Mouse (Mus musculus): ENCODE measurements at regions not wholly inside any gene's neighbourhood (a gene's known extent, or its start where the extent isn't known, plus 50 kb on each side); places are given as distances from the start of the nearest gene placed in this dataset.

- intact Hi-C loops (cut with DNase I), result no loop called here
- no peak for DNase-seq
Measured at GRCm38 (mm10) chr13:83979535-83979934, 242.6 kb upstream of the Tmem161b start.

DNA sequence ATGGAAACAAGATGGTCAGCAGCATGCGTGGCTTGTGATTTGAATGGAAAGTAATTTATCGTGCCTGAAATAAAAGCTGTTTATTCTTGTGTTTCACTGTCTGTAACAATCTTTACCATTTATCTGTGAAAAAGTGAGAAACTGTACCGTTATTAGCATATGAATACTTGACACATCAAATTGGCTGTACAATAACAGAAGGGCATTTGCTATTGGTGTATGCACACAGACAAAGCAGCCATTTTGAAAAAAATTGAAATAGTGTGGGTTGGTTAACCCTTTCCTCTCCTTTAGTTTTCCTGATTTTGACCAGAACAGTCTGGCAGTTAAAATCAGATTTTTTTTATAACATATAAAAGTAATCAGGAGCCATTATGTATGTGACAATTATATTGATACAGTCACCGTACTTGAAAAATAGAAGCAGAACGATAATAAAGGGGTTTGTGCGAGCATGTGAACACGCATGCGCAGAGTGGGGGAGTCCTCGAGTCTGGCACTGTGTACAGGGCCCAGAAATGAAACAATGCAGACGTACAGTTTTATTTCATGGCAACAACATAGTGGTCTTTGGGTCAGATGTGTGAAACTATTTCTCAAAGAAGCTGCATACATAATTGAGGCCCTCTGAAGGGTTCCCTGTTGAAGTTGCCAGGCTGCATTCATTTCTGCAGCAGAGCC, 237.3 kb upstream of the Tmem161b start:
- no peak for DNase-seq
- intact Hi-C loops (cut with DNase I), result no loop called here

GRCm38 (mm10) chr13:83987746-83988423, 234.2 kb upstream of the Tmem161b start:
- intact Hi-C loops (cut with DNase I), result no loop called here
- no peak for DNase-seq

DNA sequence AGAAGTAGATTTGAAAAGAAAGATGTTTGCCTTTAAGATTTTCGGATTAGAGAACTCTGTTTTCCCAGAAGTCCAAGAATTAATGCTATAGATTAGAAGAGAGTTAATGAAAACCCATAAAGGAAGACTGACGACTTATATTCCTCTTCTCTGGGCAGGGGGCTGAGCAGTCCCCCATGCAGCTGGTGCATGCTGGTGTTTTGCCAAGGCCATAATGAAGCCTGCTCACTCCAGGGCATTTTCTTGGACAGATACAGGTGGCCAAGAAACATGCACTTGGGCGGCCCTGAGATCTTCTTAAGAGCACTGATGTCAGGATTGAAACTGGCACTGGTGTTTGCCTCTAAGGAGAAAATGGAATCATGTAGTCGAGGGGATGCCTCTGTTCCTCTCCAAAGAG, 233.6 kb upstream of the Tmem161b start:
- no peak for DNase-seq
- intact Hi-C loops (cut with DNase I), result no loop called here

GRCm38 (mm10) chr13:83997599-83998369, 224.3 kb upstream of the Tmem161b start:
- intact Hi-C loops (cut with DNase I), result no loop called here
- no peak for DNase-seq

DNA sequence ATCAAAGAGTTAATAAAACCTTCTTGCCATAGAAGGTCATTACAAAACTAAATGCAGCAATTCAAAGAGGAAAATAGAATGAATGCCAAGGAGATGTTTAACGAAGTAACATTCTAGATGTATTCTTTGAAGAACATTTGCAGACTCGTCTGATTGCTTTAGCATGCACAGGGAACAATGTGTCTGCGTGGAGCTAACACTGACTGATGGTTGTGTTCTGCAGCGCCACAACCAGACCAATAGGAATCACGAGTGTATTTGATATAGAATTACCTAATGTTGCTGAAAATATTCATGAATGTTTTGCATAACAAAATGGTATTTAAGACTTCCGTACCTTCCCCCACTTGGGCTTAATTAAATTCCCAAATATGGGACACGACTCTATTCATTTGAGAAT, 200.3 kb upstream of the Tmem161b start:
- intact Hi-C loops (cut with DNase I), result no loop called here
- no peak for DNase-seq

DNA sequence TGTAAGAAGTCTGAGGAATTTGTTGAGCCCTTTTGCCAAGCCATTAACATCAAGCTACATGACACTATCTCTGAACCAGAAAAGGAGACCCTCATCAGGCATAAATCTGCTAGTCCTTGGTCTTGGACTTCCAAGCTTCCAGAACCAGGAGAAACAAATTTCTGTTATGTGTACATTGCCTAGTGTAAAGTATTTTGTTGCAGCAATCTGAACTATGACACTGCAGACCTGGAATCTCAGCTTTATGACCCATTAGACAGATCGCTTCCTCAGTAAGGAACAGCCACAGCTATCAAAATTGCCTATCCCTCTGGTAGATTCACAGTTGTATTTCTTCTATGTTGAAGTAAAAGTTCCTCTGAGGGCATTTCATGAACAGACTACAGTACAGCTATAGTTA, 199.1 kb upstream of the Tmem161b start:
- intact Hi-C loops (cut with DNase I), result no loop called here
- no peak for DNase-seq

DNA sequence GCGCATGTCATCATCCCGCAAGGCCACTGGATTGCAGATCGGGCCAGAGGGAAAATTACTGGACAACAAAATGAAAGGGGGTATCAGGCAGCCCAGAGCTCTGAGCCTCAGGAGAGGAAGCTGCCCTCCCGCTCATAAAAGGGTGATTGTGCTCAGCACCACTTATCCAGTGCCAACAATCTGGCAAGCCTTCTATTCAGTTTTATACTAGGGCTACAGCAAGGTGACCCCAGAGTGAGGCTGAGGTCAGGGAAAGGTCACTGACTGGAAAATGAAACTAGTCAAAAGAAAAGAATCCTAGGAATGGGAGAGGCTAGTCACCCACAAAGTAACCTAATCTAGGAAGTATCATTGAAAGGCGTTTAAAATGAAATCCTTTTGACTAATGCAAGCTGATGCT, 198.5 kb upstream of the Tmem161b start:
- no peak for DNase-seq
- intact Hi-C loops (cut with DNase I), result no loop called here

- intact Hi-C loops (cut with DNase I), result no loop called here
- DNase-seq, result no peak
Measured at GRCm38 (mm10) chr13:84025348-84025747, 196.7 kb upstream of the Tmem161b start.

DNA sequence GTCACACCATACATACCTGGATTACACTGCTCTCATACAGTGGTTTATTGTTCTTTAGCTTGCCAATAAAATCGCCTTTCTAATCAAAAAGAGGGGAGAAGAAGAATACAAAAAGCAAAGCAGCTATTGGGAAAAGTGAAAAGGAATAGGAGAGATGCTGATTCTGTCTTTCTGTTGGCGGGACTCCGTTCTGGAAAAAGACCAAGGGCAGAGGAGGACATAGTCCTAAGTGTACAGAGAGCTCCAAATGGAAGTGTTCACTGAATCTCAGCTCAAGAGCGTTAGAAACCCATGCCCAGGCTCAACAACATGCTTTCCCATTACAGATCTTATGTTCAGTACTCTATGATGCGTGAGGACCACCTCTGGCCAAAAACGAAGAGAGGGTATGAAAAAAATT, 174.4 kb upstream of the Tmem161b start:
- intact Hi-C loops (cut with DNase I), result no loop called here
- DNase-seq, result no peak

DNA sequence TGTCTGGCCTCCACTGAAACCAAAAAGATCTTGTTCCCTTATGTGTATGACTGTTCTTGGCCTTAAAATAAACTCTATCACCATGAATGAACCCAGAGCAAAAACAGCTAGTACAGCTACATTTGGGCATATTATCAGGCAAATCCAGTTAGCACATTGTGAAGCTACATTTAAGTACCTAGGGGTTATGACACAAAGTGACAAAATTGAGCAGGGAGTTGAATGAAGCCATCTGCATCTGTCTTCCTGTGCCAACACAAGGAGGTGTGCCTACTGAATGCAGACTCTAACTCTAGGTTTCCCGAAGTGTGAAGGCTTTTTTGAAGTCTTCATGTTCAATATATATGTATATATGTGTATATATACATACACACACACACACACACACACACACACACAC, 169.9 kb upstream of the Tmem161b start:
- DNase-seq, result no peak
- intact Hi-C loops (cut with DNase I), result no loop called here

- no peak for DNase-seq
- intact Hi-C loops (cut with DNase I), result no loop called here
Measured at GRCm38 (mm10) chr13:84054956-84055355, 167.1 kb upstream of the Tmem161b start.

DNA sequence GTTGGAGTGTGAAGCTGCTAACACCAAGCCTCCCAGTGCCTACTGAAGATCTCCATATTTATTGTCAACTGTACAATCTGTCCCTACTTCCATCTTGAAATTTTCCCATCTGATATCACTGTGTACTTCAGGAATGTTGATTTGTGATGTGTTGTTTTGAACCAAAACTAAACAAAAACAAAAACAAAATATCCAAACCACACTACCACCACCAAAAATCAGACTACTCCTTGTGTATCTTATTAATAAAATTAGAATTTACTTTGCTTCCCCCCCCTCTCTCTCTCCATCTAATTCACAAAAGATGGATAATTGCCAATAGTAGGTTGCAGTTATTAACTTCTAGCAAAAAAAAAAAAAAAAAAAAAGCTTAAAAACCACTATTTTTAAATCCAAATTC, 166.5 kb upstream of the Tmem161b start:
- intact Hi-C loops (cut with DNase I), result no loop called here
- DNase-seq, result no peak

DNA sequence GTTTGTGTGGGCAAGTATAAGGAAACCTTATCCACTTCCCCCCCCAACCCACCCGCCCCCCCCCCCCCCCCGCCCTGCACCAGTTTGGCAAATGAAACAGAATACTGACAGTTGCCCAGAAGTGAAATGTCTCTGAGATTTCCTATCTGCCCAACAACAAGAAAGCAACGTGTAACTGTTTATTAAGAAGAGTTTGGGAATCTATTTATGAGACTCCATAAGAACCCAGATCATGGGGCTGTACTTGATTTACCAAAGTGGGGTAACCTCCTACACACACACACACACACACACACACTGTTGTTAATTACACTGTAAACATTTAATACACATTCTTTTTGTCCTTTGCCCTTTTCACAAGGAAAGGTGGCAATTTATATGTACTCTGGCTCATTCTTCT, 165.6 kb upstream of the Tmem161b start:
- no peak for DNase-seq
- intact Hi-C loops (cut with DNase I), result no loop called here

GRCm38 (mm10) chr13:84056998-84057397, 165.1 kb upstream of the Tmem161b start:
- intact Hi-C loops (cut with DNase I), result no loop called here
- DNase-seq, result no peak

DNA sequence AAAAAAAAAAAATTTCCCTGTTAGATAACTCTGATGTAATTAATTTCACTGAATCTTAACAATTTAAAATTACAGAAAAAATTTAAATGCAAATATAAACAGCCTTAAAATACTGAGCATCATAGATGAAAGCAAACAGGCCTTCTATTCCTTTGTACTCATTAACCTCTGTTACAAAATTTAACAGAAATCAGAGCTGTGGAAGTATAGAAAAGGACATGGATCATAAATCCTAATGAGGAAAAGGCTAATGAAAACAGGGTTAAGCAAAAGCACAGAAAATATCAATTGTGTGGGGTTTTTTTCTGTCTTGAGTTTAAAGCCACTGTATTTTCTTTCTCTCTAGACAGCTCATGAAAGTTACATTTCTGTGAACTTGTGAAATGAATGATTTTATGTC, 164.6 kb upstream of the Tmem161b start:
- intact Hi-C loops (cut with DNase I), result no loop called here
- DNase-seq, result no peak

GRCm38 (mm10) chr13:84058251-84058650, 163.8 kb upstream of the Tmem161b start:
- DNase-seq, result no peak
- intact Hi-C loops (cut with DNase I), result no loop called here

GRCm38 (mm10) chr13:84059031-84059651, 163.0 kb upstream of the Tmem161b start:
- intact Hi-C loops (cut with DNase I), result no loop called here
- DNase-seq, result no peak

DNA sequence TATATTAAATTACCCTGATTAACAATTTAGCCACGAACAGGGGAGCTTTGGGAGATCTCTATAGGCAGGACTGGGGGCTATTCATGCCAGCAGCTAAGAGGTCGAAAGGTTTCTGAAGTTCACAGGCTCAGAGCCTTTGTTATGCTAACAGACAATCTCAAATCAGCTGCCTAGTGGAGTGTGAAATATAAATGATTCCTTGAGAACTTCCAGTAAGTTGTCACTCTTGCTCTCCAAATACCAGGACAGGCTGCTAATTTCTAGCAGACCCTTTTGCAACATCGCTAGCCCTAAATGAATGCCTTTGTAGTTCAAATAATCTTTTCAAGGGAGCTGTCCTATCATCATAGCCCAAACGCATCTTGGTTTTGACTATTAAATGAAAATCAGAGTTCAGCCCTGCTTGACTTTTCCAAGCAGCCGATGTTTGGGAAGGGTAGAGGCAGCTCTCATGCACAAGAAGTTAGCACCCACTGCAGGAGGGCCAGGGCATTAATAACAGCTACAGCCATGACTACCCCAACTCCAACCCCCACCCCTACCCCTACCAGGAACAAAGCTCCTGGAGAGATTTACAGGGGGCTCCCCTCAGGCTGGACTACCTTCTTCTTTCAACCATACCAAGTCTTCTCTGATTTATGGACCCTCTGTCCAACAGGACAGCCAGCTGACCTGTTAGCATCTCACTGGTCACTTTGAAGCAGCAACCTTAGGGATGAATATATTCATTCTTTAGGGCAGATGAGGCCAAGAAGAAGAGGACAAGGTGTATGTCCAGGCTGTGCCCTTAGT, 162.2 kb upstream of the Tmem161b start:
- intact Hi-C loops (cut with DNase I), result no loop called here

DNA sequence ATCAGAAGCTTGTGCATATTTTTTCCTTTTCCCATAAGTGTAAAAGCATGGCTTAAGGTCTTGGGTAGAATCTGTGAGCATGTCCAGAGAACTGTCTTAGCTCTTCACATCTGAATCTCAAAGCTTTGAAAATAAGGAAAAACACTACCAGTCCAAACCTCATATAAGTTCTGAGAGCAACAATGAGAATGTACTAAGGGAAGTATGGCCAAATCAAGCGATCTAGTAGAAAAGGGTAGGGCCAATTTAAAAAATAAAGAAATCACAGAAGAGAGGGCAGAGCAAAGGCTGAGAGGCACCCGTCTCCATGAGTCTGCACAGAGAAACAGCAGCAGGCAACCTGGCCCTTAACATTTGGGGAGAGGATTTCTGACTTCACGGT, 161.7 kb upstream of the Tmem161b start:
- DNase-seq, result no peak
- intact Hi-C loops (cut with DNase I), result no loop called here

More for the DNA sequence above, 162.2 kb upstream of the Tmem161b start:
- DNase-seq, result no peak

DNA sequence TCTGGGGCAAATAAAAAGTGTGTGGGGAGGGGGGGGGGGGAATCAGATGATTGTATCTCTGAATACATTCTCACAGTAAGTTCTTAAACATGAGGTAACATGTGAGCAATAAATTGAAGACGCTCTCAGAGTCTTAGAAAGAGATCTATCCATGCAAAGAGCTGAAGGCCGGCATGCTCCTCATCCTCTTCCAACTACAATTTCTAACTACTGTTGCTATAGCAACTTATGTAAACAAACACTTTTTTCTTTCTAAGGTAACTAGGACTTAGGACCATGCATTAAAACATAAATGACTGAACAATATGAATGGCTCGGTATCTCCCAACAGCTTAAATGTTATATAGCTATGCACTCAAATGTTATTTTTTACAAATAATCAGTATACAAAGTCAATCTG, 161.2 kb upstream of the Tmem161b start:
- no peak for DNase-seq
- intact Hi-C loops (cut with DNase I), result no loop called here
